Mouse (Mus musculus) heart, postnatal 0 days (tissue): ENCODE measurements around the gene Gpr45. TPM values are rescaled to one million over a fixed set of nuclear protein-coding genes. Genes with fewer than 3 reads are reported as not detected.

Experiments
- ATAC-seq: fragments of 200-750 bp; cut with Nextera tagmentation; 2 replicates; pipeline ENCODE4 v1.8.0; 2017; ENCODE audit warnings: low read depth, moderate number of reproducible peaks, moderate library complexity; ENCODE audit not compliant: insufficient read depth
- DNase-seq: peaks from one replicate; pipeline ENCODE4 v3.0.0-alpha.2; 2016; ENCODE audit warnings: low spot score
- H3K27ac ChIP-seq: fragments of 300-500 bp; sonication (generic); 2 replicates; pipeline ENCODE4 v1.5.1; 2014; ENCODE audit warnings: low read depth, mild to moderate bottlenecking
- H3K27me3 ChIP-seq: fragments of 300-500 bp; sonication (generic); 2 replicates; pipeline ENCODE4 v1.6.1; 2014; ENCODE audit warnings: low read length, mixed read lengths; ENCODE audit not compliant: control insufficient read depth, insufficient read depth
- H3K36me3 ChIP-seq: fragments of 300-500 bp; sonication (generic); replicated peaks from 2 replicates; pipeline ENCODE4 v1.6.1; 2014; ENCODE audit warnings: low read length, mixed read lengths; ENCODE audit not compliant: control insufficient read depth, insufficient read depth
- H3K4me1 ChIP-seq: fragments of 300-500 bp; sonication (generic); 2 replicates; pipeline ENCODE4 v1.6.1; 2014; ENCODE audit warnings: antibody characterized with exemption; ENCODE audit not compliant: control insufficient read depth, insufficient read depth
- H3K4me2 ChIP-seq: fragments of 300-500 bp; sonication (generic); 2 replicates; pipeline ENCODE4 v1.6.1; 2014; ENCODE audit warnings: low read depth, mild to moderate bottlenecking, low read length, moderate library complexity
- H3K4me3 ChIP-seq: fragments of 300-500 bp; sonication (generic); 2 replicates; pipeline ENCODE4 v1.5.1; 2014; ENCODE audit warnings: low read depth, low read length
- H3K9ac ChIP-seq: fragments of 300-500 bp; sonication (generic); replicated peaks from 2 replicates; pipeline ENCODE4 v1.6.1; 2014; ENCODE audit warnings: low read depth, low read length, mixed read lengths
- H3K9me3 ChIP-seq: fragments of 300-500 bp; sonication (generic); replicated peaks from 2 replicates; pipeline ENCODE4 v1.6.1; 2016; ENCODE audit warnings: low read length; ENCODE audit not compliant: control insufficient read depth
- CTCF ChIP-seq: IDR thresholded peaks from 2 replicates; pipeline ENCODE4 v1.5.1; 2016; ENCODE audit warnings: antibody characterized with exemption, control low read depth, low read depth
- EP300 ChIP-seq: IDR thresholded peaks from 2 replicates; pipeline ENCODE4 v1.6.1; 2016; ENCODE audit warnings: antibody characterized with exemption, low read depth
- WGBS: fragments of 180-500 bp; shearing (Covaris S2); extraction: QIAGEN DNeasy Blood & Tissue Kit; methylation state at CpG from one replicate; pipeline ENCODE4 v1.1.7; 2014; 5-methylcytosine and 5-hydroxymethylcytosine counted together
- polyA plus RNA-seq: library from polyadenylated mRNA; unstranded; fragments of >200 nt; fragmentation: Nextera tagmentation; extraction: Ambion mirVana; gene quantifications from 2 replicates; pipeline ENCODE4 v1.2.1, GENCODE M21; 2015
- total RNA-seq: library from RNA; depleted of rRNA; stranded (reverse); fragments of >200 nt; gene quantifications from 2 replicates; pipeline ENCODE4 v1.2.3, GENCODE M21; 2014; ENCODE audit warnings: low replicate concordance; rRNA removed

Gene Gpr45
- total RNA-seq, result not detected in 2 replicates
- polyA plus RNA-seq, result 1.00 and 1.0 TPM in 2 replicates

- WGBS, result 1% methylated on average over 52 of the region's 71 CpGs
- Histone ChIP-seq H3K27me3 (peaks cover 22% of the 10 kb centered on the region), H3K36me3 (no peaks in the 10 kb centered on the region), H3K4me3 (peak within 1 kb of the TSS; percentile 73), H3K4me2 (peak within 1 kb of the TSS; percentile 98), H3K4me1 (peaks cover 8% of the 10 kb centered on the region; the same call in 1 of the 2 replicates), H3K9me3 (no peaks in the 10 kb centered on the region), H3K9ac (peak within 1 kb of the TSS; percentile 52), H3K27ac (no peak within 1 kb of the TSS)
- DNase-seq (no peak), ATAC-seq (peak; percentile 47)
- TF ChIP-seq EP300, result no peak
- no peak for TF ChIP-seq CTCF
These were observed at the start of gene Gpr45 for GRCm38 (mm10) chr1:42952734-42953481. Gene Gpr45 (plus strand): TSS chr1:42952872.

DNA sequence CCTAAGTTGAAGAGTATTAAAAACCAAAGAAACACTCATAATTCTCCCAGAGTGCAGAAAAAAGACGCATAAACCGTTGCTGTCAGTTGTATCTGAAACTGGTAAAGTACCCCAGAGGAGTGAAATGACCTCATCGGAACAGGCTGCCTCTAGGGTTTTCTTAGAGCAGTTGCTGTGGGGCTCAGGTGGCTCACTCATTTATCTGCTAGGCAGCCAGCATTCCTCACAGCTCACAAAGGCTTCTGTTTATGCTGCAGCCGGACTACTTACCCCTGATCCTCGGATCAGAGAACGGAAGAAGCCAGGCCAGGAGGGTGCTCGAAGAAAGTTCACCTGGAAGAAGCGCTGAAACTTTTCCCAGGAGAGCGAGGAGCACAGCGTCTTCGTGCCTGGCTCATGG is 47.5 kb upstream of the Gpr45 start:
- Histone ChIP-seq H3K4me3 (no peak overlapping the region), H3K4me2 (no peak overlapping the region), H3K27ac (no peak overlapping the region), H3K4me1 (no peaks in the 10 kb centered on the region), H3K9me3 (no peaks in the 10 kb centered on the region), H3K9ac (no peak overlapping the region), H3K27me3 (no peaks in the 10 kb centered on the region), H3K36me3 (peaks cover 49% of the 10 kb centered on the region)
- 80% methylated on average over 11 of the region's 11 CpGs for WGBS
- no peak for TF ChIP-seq CTCF
- TF ChIP-seq EP300, result no peak
- ATAC-seq (no peak), DNase-seq (no peak)

DNA sequence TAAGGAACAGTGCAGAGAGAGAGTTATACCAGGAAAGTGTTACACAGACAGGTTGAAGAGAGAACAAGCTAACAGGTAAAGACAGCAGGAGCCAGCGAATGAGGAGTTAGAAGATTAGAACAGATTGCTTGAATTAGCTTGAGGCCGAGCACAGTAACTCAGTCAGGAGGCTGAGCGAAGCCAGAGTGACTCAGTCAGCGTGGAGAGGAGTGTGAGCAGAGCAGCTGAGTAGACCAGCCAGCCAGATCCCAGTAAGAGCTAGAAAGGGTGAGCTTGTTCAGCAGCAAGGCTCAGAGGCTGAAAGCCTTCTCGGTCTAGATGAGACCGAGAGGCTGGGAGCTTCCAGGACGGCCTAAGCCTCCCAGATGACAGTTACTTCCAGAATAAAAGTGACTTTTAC is 46.0 kb upstream of the Gpr45 start:
- TF ChIP-seq CTCF (no peak), EP300 (no peak)
- H3K27me3 ChIP-seq, result no peaks in the 10 kb centered on the region
- H3K4me3 ChIP-seq, result no peak overlapping the region
- no peaks in the 10 kb centered on the region for H3K9me3 ChIP-seq
- H3K36me3 ChIP-seq, result peaks cover 41% of the 10 kb centered on the region
- WGBS, result 85% methylated on average over 7 of the region's 7 CpGs
- H3K4me1 ChIP-seq, result no peaks in the 10 kb centered on the region
- H3K4me2 ChIP-seq, result no peak overlapping the region
- ATAC-seq (no peak), DNase-seq (no peak)
- no peak overlapping the region for H3K27ac ChIP-seq
- H3K9ac ChIP-seq, result no peak overlapping the region

DNA sequence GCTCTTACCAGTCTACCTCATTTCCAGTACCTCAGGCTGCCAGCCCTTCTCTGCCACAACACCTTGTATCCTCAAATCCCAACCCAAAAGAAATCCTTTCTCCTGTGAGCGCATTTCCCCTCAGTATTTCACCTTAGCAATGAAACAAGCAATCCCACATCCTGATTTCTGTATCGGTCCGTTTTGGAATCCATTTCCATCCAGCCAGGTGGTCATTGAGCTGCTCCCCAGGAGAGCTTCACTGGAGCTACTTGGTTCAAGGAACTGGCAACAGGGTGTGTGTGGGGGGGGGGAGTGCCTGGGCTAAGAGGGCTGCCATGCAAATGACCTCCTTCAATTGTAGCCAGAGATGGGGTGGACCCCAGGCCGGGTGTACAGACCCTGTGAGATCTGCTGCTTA is 45.5 kb upstream of the Gpr45 start:
- no peak overlapping the region for H3K4me3 ChIP-seq
- H3K27ac ChIP-seq, result no peak overlapping the region
- H3K4me2 ChIP-seq, result no peak overlapping the region
- DNase-seq (no peak), ATAC-seq (no peak)
- WGBS, result 67% methylated on average over 4 of the region's 4 CpGs
- no peaks in the 10 kb centered on the region for H3K27me3 ChIP-seq
- no peaks in the 10 kb centered on the region for H3K9me3 ChIP-seq
- no peak overlapping the region for H3K9ac ChIP-seq
- no peaks in the 10 kb centered on the region for H3K4me1 ChIP-seq
- TF ChIP-seq CTCF (no peak), EP300 (no peak)
- H3K36me3 ChIP-seq, result peaks cover 38% of the 10 kb centered on the region

DNA sequence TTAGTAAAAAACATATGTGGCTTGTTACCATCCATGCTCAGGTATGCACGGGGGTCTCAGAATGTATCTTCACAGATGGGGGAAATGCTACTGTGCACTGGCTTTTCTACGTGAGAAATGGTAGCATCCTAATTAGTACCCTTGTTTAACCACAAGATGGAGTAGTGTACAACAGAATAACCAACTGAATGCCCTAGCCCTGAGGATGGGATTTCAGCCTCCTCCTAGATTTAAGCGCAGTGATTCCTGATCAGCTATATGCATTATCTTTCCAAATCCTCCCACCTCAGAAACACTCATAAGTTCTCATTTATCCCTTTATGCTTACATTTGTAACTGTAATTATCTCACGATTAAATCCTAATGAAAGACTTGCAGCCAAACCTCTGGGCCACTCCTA is 37.6 kb upstream of the Gpr45 start:
- TF ChIP-seq EP300 (no peak), CTCF (peak; percentile 80)
- H3K9me3 ChIP-seq, result no peaks in the 10 kb centered on the region
- WGBS, result 14% methylated on average over 4 of the region's 4 CpGs
- no peaks in the 10 kb centered on the region for H3K27me3 ChIP-seq
- no peak overlapping the region for H3K27ac ChIP-seq
- H3K4me3 ChIP-seq, result no peak overlapping the region
- no peak overlapping the region for H3K9ac ChIP-seq
- peak; percentile 73 for DNase-seq
- no peaks in the 10 kb centered on the region for H3K4me1 ChIP-seq
- H3K36me3 ChIP-seq, result no peaks in the 10 kb centered on the region
- H3K4me2 ChIP-seq, result no peak overlapping the region
- ATAC-seq, result peak; percentile 58; the same call in 1 of the 2 replicates
